Comparison of ENCODE assay signal across 8 mouse cellular contexts in genomic region chr2:110950432-110950803, GRCm38 (mm10). TPM values are rescaled to one million over a fixed set of nuclear protein-coding genes. Genes with fewer than 3 reads are reported as not detected.
DNase-seq lines count a peak whose midpoint lies in the region; ATAC-seq lines count a peak whose summit lies in the region.

No protein-coding gene starts in this region.

- no peaks in the 10 kb centered on the region for H3K36me3 ChIP-seq in heart, embryonic 14.5 days (ENCODE audit: control insufficient read depth, insufficient read depth, low read length)
- no peaks in the 10 kb centered on the region for H3K36me3 ChIP-seq in embryonic facial prominence, embryonic 10.5 days (replicated peaks)
- H3K36me3 ChIP-seq in hindbrain, embryonic 13.5 days = no peaks in the 10 kb centered on the region
- H3K36me3 ChIP-seq in midbrain, embryonic 14.5 days (ENCODE audit: control insufficient read depth, insufficient read depth, low read length) = no peaks in the 10 kb centered on the region

- no peak overlapping the region for H3K27ac ChIP-seq in heart, embryonic 14.5 days (replicated peaks in 1 of 2; ENCODE audit: control insufficient read depth in 1 of 2, insufficient read depth in 1 of 2, low read depth in 2 of 2, low read length in 2 of 2)
- H3K27ac ChIP-seq in embryonic facial prominence, embryonic 10.5 days (replicated peaks) = peak overlapping the region; percentile 49; the same call in 1 of the 2 replicates
- H3K27ac ChIP-seq in hindbrain, embryonic 13.5 days = no peak overlapping the region
- no peak overlapping the region for H3K27ac ChIP-seq in midbrain, embryonic 14.5 days (replicated peaks; ENCODE audit: low read depth, low read length)

- H3K4me2 ChIP-seq in heart, embryonic 14.5 days (ENCODE audit: low read length) = peak overlapping the region; percentile 71
- peak overlapping the region; percentile 68 for H3K4me2 ChIP-seq in hindbrain, embryonic 13.5 days
- H3K4me2 ChIP-seq in midbrain, embryonic 14.5 days (ENCODE audit: low read length) = peak overlapping the region; percentile 65

- H3K27me3 ChIP-seq in heart, embryonic 14.5 days (ENCODE audit: control insufficient read depth, insufficient read depth, low read length) = no peaks in the 10 kb centered on the region
- H3K27me3 ChIP-seq in embryonic facial prominence, embryonic 10.5 days (replicated peaks; ENCODE audit: low read depth, poor library complexity, severe bottlenecking) = no peaks in the 10 kb centered on the region
- H3K27me3 ChIP-seq in hindbrain, embryonic 13.5 days = no peaks in the 10 kb centered on the region
- no peaks in the 10 kb centered on the region for H3K27me3 ChIP-seq in midbrain, embryonic 14.5 days (ENCODE audit: control insufficient read depth, insufficient read depth, low read length)

- H3K9ac ChIP-seq in heart, embryonic 14.5 days (ENCODE audit: low read length) = no peak overlapping the region
- peak overlapping the region; percentile 60; the same call in 1 of the 2 replicates for H3K9ac ChIP-seq in hindbrain, embryonic 13.5 days
- no peak overlapping the region for H3K9ac ChIP-seq in midbrain, embryonic 14.5 days (replicated peaks; ENCODE audit: low read length)

- no peak for DNase-seq in heart, adult 11 months
- DNase-seq in embryonic facial prominence, embryonic 10.5 days (ENCODE audit: low spot score) = no peak
- no peak for DNase-seq in midbrain, embryonic 14.5 days
- DNase-seq in left cerebral cortex, adult 9 months (ENCODE audit: low spot score in 2 of 2) = no peak
- no peak for DNase-seq in cerebellum, adult 9-10 months
- DNase-seq in B cell, adult 2 months = no peak

- no peak for ATAC-seq in heart, embryonic 14.5 days (ENCODE audit: insufficient number of reproducible peaks, insufficient read depth, low FRiP score, low read depth)
- ATAC-seq in hindbrain, embryonic 13.5 days (ENCODE audit: low FRiP score) = peak; percentile 71
- peak; percentile 11; the same call in 1 of the 2 replicates for ATAC-seq in midbrain, embryonic 14.5 days (ENCODE audit: low FRiP score, low TSS enrichment)

- H3K4me3 ChIP-seq in heart, embryonic 14.5 days (ENCODE audit: control insufficient read depth in 1 of 2, insufficient read depth in 1 of 2, low read depth in 1 of 2, low read length in 2 of 2) = peak overlapping the region; percentile 32 to 35
- H3K4me3 ChIP-seq in embryonic facial prominence, embryonic 10.5 days = peak overlapping the region; percentile 56
- peak overlapping the region; percentile 37 for H3K4me3 ChIP-seq in hindbrain, embryonic 13.5 days
- peak overlapping the region; percentile 38 for H3K4me3 ChIP-seq in midbrain, embryonic 14.5 days (replicated peaks; ENCODE audit: low read depth, low read length)

- peaks cover 0 to 2% of the 10 kb centered on the region in 2 experiments; a peak in 1 of 4 replicates for H3K4me1 ChIP-seq in heart, embryonic 14.5 days (ENCODE audit: control insufficient read depth in 2 of 2, insufficient read depth in 2 of 2, low read length in 2 of 2)
- H3K4me1 ChIP-seq in embryonic facial prominence, embryonic 10.5 days = peaks cover 9% of the 10 kb centered on the region
- peaks cover 11% of the 10 kb centered on the region for H3K4me1 ChIP-seq in hindbrain, embryonic 13.5 days (replicated peaks)
- H3K4me1 ChIP-seq in midbrain, embryonic 14.5 days (ENCODE audit: control insufficient read depth, insufficient read depth, low read length) = peaks cover 5% of the 10 kb centered on the region; the same call in 1 of the 2 replicates

- no peaks in the 10 kb centered on the region for H3K9me3 ChIP-seq in heart, embryonic 14.5 days (ENCODE audit: control insufficient read depth, low read length)
- H3K9me3 ChIP-seq in embryonic facial prominence, embryonic 10.5 days = no peaks in the 10 kb centered on the region
- no peaks in the 10 kb centered on the region for H3K9me3 ChIP-seq in hindbrain, embryonic 13.5 days
- H3K9me3 ChIP-seq in midbrain, embryonic 14.5 days (ENCODE audit: control insufficient read depth, low read length) = no peaks in the 10 kb centered on the region

- WGBS in heart, embryonic 14.5 days = 57% methylated on average over 3 of the region's 3 CpGs
- 64% methylated on average over 3 of the region's 3 CpGs for WGBS in embryonic facial prominence, embryonic 10.5 days
- 64% methylated on average over 3 of the region's 3 CpGs for WGBS in hindbrain, embryonic 13.5 days
- 63% methylated on average over 3 of the region's 3 CpGs for WGBS in midbrain, embryonic 14.5 days

RNA-seq across cellular contexts. Expression of gene Ano3, which starts 0.3 kb away (rescaled TPM):
- 0.34 and 0.38 TPM in 2 replicates for polyA plus RNA-seq in heart, embryonic 14.5 days (2014; fragmentation: Nextera tagmentation; extraction: Ambion mirVana)
- 0.86 and 0.89 TPM in 2 replicates for polyA plus RNA-seq in embryonic facial prominence, embryonic 10.5 days (2016; fragmentation: Nextera tagmentation; extraction: Ambion mirVana)
- polyA plus RNA-seq in hindbrain, embryonic 13.5 days (2015; fragmentation: Nextera tagmentation; extraction: Ambion mirVana) = 0.89 and 1.1 TPM in 2 replicates
- 0.59 and 0.72 TPM in 2 replicates for polyA plus RNA-seq in midbrain, embryonic 14.5 days (2014; fragmentation: Nextera tagmentation; extraction: Ambion mirVana)
